Mouse (Mus musculus): Measurements from ENCODE around the gene Pygb.

GRCm38 (mm10) chr2:150874508-150874907 is 88.0 kb downstream of the Pygb start:
- no peak for TF ChIP-seq CTCF (IDR thresholded peaks at IDR 0.05; ENCODE audit: low read depth)
- TF ChIP-seq EP300 (IDR thresholded peaks at IDR 0.05; ENCODE audit: low read depth): no peak

Data from heart, postnatal 0 days (tissue).